Mouse (Mus musculus): Measurements from ENCODE around the gene Tmem201. TPM values are rescaled to one million over a fixed set of nuclear protein-coding genes. Genes with fewer than 3 reads are reported as not detected.

Gene Tmem201
- 146 and 171 TPM in 2 replicates for polyA plus RNA-seq (2012; rRNA removed)

- peaks cover 30% of the 10 kb centered on the region for H3K4me1 ChIP-seq (ENCODE audit: control insufficient read depth, insufficient read depth, low read length)
- peak within 1 kb of the TSS; percentile 75 for H3K4me3 ChIP-seq (replicated peaks; ENCODE audit: insufficient read depth, low read depth, low read length)
- under 1% methylated on average over 97 of the region's 97 CpGs for WGBS
- peak; percentile 95 to 97 for DNase-seq
- peak within 1 kb of the TSS; percentile 88 for H3K27ac ChIP-seq (ENCODE audit: insufficient read depth, low read length)
- H3K27me3 ChIP-seq (ENCODE audit: control insufficient read depth, insufficient read depth, low read length), result no peaks in the 10 kb centered on the region
- TF ChIP-seq CTCF (IDR thresholded peaks at IDR 0.05; ENCODE audit: borderline replicate concordance, insufficient read depth, low read depth, low read length) (peak; percentile 76), POLR2A (IDR thresholded peaks at IDR 0.05; ENCODE audit: borderline replicate concordance, insufficient read depth, low read length) (peak; percentile 51; the same call in 1 of the 2 replicates)
These were observed at the start of gene Tmem201 for GRCm38 (mm10) chr4:149737383-149738324. Tmem201 (minus strand) TSS chr4:149738044.

- Histone ChIP-seq H3K27me3 (ENCODE audit: control insufficient read depth, insufficient read depth, low read length) (no peaks in the 10 kb centered on the region), H3K4me1 (ENCODE audit: control insufficient read depth, insufficient read depth, low read length) (no peaks in the 10 kb centered on the region; the same call in 1 of the 2 replicates), H3K27ac (ENCODE audit: insufficient read depth, low read length) (no peak overlapping the region), H3K4me3 (replicated peaks; ENCODE audit: insufficient read depth, low read depth, low read length) (no peak overlapping the region)
- TF ChIP-seq CTCF (IDR thresholded peaks at IDR 0.05; ENCODE audit: borderline replicate concordance, insufficient read depth, low read depth, low read length), result no peak
- no peak for TF ChIP-seq POLR2A (IDR thresholded peaks at IDR 0.05; ENCODE audit: borderline replicate concordance, insufficient read depth, low read length)
- no peak for DNase-seq
- 86% methylated on average over 5 of the region's 5 CpGs for WGBS
These were observed 47.1 kb upstream of the Tmem201 start for GRCm38 (mm10) chr4:149784901-149785300.

- Histone ChIP-seq H3K27ac (ENCODE audit: insufficient read depth, low read length) (no peak overlapping the region), H3K4me3 (replicated peaks; ENCODE audit: insufficient read depth, low read depth, low read length) (no peak overlapping the region), H3K4me1 (ENCODE audit: control insufficient read depth, insufficient read depth, low read length) (no peaks in the 10 kb centered on the region; the same call in 1 of the 2 replicates), H3K27me3 (ENCODE audit: control insufficient read depth, insufficient read depth, low read length) (no peaks in the 10 kb centered on the region)
- WGBS, result 78% methylated on average over 9 of the region's 9 CpGs
- TF ChIP-seq CTCF (IDR thresholded peaks at IDR 0.05; ENCODE audit: borderline replicate concordance, insufficient read depth, low read depth, low read length) (no peak), POLR2A (IDR thresholded peaks at IDR 0.05; ENCODE audit: borderline replicate concordance, insufficient read depth, low read length) (no peak)
- DNase-seq, result no peak
These were observed 46.5 kb upstream of the Tmem201 start for GRCm38 (mm10) chr4:149784371-149784770.

GRCm38 (mm10) chr4:149782975-149783374 is 45.1 kb upstream of the Tmem201 start:
- TF ChIP-seq CTCF (IDR thresholded peaks at IDR 0.05; ENCODE audit: borderline replicate concordance, insufficient read depth, low read depth, low read length), result no peak
- TF ChIP-seq POLR2A (IDR thresholded peaks at IDR 0.05; ENCODE audit: borderline replicate concordance, insufficient read depth, low read length), result no peak
- H3K4me3 ChIP-seq (replicated peaks; ENCODE audit: insufficient read depth, low read depth, low read length), result no peak overlapping the region
- H3K4me1 ChIP-seq (ENCODE audit: control insufficient read depth, insufficient read depth, low read length), result no peaks in the 10 kb centered on the region; the same call in 1 of the 2 replicates
- no peak for DNase-seq
- peak overlapping the region; percentile 23; the same call in 1 of the 2 replicates for H3K27ac ChIP-seq (ENCODE audit: insufficient read depth, low read length)
- WGBS, result 51% methylated on average over 8 of the region's 8 CpGs
- H3K27me3 ChIP-seq (ENCODE audit: control insufficient read depth, insufficient read depth, low read length), result no peaks in the 10 kb centered on the region

GRCm38 (mm10) chr4:149780565-149781356 is 42.9 kb upstream of the Tmem201 start:
- no peak for TF ChIP-seq POLR2A (IDR thresholded peaks at IDR 0.05; ENCODE audit: borderline replicate concordance, insufficient read depth, low read length)
- no peak for TF ChIP-seq CTCF (IDR thresholded peaks at IDR 0.05; ENCODE audit: borderline replicate concordance, insufficient read depth, low read depth, low read length)
- 73% methylated on average over 13 of the region's 13 CpGs for WGBS
- no peak overlapping the region for H3K27ac ChIP-seq (ENCODE audit: insufficient read depth, low read length)
- no peak for DNase-seq
- no peak overlapping the region for H3K4me3 ChIP-seq (replicated peaks; ENCODE audit: insufficient read depth, low read depth, low read length)
- no peaks in the 10 kb centered on the region for H3K27me3 ChIP-seq (ENCODE audit: control insufficient read depth, insufficient read depth, low read length)
- H3K4me1 ChIP-seq (ENCODE audit: control insufficient read depth, insufficient read depth, low read length), result no peaks in the 10 kb centered on the region; the same call in none of the 2 replicates

- Histone ChIP-seq H3K4me3 (replicated peaks; ENCODE audit: insufficient read depth, low read depth, low read length) (no peak overlapping the region), H3K4me1 (ENCODE audit: control insufficient read depth, insufficient read depth, low read length) (peaks cover 4% of the 10 kb centered on the region), H3K27me3 (ENCODE audit: control insufficient read depth, insufficient read depth, low read length) (no peaks in the 10 kb centered on the region), H3K27ac (ENCODE audit: insufficient read depth, low read length) (no peak overlapping the region)
- WGBS, result 59% methylated on average over 9 of the region's 9 CpGs
- DNase-seq, result no peak
- no peak for TF ChIP-seq CTCF (IDR thresholded peaks at IDR 0.05; ENCODE audit: borderline replicate concordance, insufficient read depth, low read depth, low read length)
- TF ChIP-seq POLR2A (IDR thresholded peaks at IDR 0.05; ENCODE audit: borderline replicate concordance, insufficient read depth, low read length), result no peak
These were observed 42.1 kb upstream of the Tmem201 start for GRCm38 (mm10) chr4:149779966-149780365.

GRCm38 (mm10) chr4:149777126-149777525 is 39.3 kb upstream of the Tmem201 start:
- Histone ChIP-seq H3K4me1 (ENCODE audit: control insufficient read depth, insufficient read depth, low read length) (peaks cover 10% of the 10 kb centered on the region), H3K27ac (ENCODE audit: insufficient read depth, low read length) (no peak overlapping the region), H3K4me3 (replicated peaks; ENCODE audit: insufficient read depth, low read depth, low read length) (no peak overlapping the region), H3K27me3 (ENCODE audit: control insufficient read depth, insufficient read depth, low read length) (no peaks in the 10 kb centered on the region)
- TF ChIP-seq POLR2A (IDR thresholded peaks at IDR 0.05; ENCODE audit: borderline replicate concordance, insufficient read depth, low read length) (no peak), CTCF (IDR thresholded peaks at IDR 0.05; ENCODE audit: borderline replicate concordance, insufficient read depth, low read depth, low read length) (no peak)
- DNase-seq, result no peak
- WGBS, result 70% methylated on average over 9 of the region's 9 CpGs
